17 mouse cellular contexts compared by ENCODE assay signal in the genomic region with DNA sequence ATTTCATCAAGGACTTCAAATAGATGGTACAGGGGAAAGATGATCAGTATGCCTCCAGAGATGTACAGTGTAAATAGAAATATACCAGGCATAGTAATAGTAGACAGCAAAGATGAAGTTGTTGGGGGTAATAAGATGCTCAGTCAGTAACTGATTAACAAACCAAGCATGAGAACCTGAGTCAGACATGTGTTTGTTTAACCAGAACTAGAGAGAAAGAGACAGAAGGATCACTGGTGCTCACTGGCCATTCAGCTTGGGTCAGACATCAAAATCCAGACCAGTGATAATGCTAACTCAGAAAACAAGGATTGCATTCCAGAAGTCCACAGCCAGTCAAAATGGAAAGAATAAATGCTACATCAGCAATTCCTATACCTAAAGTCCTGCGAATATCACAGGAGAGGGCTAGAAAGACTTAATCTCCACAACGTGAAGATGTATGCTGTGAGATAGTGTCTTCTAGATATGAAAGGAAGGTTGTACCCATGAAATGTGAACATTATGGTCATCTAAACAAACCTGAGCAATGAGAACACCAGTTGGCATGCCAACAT.
"Had no signal": no experiment of that assay in that cellular context is flagged by ENCODE, and none has a peak within 500 bp of the region (broad histone marks: within the 10 kb centered on the region; RNA-seq: fewer than 3 reads in every experiment).

No protein-coding gene starts in this region.

- DNase-seq: retina, postnatal 1 day; right cerebral cortex, adult 18-20 months; right cerebral cortex, postnatal 14 days; right cerebral cortex, postnatal 25 days; right cerebral cortex, postnatal 4 days; spleen, adult 18-20 months; thymus, adult 18-20 months; thymus, adult 2 months; thymus, postnatal 14 days; thymus, postnatal 25 days; thymus, postnatal 36 days; thymus, postnatal 4 days had no signal

- H3K4me1 ChIP-seq: neural tube, embryonic 12.5 days; neural tube, embryonic 13.5 days; neural tube, embryonic 15.5 days; stomach, embryonic 15.5 days had no signal

- H3K4me2 ChIP-seq: neural tube, embryonic 12.5 days; neural tube, embryonic 13.5 days; neural tube, embryonic 15.5 days; stomach, embryonic 15.5 days had no signal

- H3K27me3 ChIP-seq: neural tube, embryonic 12.5 days; neural tube, embryonic 13.5 days; neural tube, embryonic 15.5 days; stomach, embryonic 15.5 days had no signal

- H3K9ac ChIP-seq: neural tube, embryonic 12.5 days; neural tube, embryonic 13.5 days; neural tube, embryonic 15.5 days; stomach, embryonic 15.5 days had no signal

- H3K36me3 ChIP-seq: neural tube, embryonic 12.5 days; neural tube, embryonic 13.5 days; neural tube, embryonic 15.5 days; stomach, embryonic 15.5 days had no signal

- H3K9me3 ChIP-seq: neural tube, embryonic 12.5 days; neural tube, embryonic 13.5 days; neural tube, embryonic 15.5 days; stomach, embryonic 15.5 days had no signal

- H3K27ac ChIP-seq: neural tube, embryonic 12.5 days; neural tube, embryonic 13.5 days; neural tube, embryonic 15.5 days; stomach, embryonic 15.5 days; stomach, postnatal 0 days had no signal

- H3K4me3 ChIP-seq: neural tube, embryonic 12.5 days; neural tube, embryonic 13.5 days; neural tube, embryonic 15.5 days; stomach, embryonic 15.5 days had no signal
